Mouse (Mus musculus) embryo, embryonic 10 days (tissue): ENCODE measurements around the gene Cxcr6.

ENCODE experiments used
- DNase-seq: peaks from one replicate; pipeline ENCODE4 v3.0.0-alpha.2; 2015; ENCODE audit warnings: low spot score

Cxcr6 gene

GRCm38 (mm10) chr9:123806267-123806666, at the start of gene Cxcr6:
Cxcr6 (plus strand) TSS chr9:123806475.
- no peak for DNase-seq

DNA sequence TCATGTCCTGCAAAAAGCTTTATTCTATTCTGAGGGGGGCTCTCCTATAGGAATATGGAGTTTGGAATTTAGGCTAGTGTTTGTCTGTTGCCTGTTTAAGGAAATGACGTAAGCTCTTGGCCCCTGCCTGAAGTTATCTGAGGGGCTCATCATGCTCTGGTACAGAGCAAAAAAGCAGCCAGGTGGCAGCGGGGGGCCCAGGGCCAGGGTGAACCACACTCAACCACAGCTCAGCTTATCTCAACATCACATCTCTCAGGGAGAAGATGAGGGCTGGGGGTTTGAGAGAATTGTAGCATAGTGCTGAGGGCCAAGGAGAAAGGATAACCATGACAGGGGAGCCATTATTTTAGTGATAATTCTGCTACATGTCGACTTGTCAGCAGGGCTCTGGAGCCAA, 49.5 kb upstream of the Cxcr6 start:
- no peak for DNase-seq

DNA sequence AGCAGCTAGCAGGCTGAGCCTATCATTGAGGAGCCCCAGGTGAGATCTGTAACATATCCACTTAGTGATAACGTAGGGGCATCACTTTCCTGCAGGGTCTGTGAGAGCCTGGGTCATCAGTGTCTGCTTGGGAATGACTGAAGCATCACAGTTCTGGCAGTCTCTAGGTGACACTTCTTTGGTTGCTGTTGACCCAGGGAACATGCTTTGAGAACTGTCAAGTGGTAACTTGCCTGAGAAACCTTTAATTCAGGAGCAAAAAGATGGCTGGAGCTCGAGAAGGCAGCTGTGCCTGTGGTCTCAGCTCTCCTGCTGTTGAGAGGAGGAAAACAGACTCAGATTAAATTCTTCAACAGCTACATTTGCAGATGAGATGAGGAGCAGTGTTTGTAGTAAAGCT, 48.9 kb upstream of the Cxcr6 start:
- no peak for DNase-seq

DNA sequence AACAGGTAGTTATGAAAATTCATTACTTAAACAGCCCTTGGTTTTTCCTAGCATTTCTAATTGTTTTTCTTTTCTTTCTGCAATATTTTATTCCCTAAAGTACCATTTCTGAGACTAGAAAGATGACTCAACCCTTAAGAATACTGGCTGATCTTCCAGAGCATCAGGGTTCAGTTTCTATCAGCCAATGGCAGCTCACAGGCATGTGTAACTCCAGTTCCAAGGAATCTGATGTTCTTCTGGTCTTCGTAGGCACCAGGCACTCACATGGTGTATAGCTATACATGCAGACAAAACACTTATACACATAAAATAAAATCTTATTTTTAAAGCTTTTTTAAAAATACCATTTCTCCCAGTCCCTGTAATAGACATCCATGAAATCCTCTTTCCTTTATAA, 48.1 kb upstream of the Cxcr6 start:
- no peak for DNase-seq

GRCm38 (mm10) chr9:123758645-123759044, 47.6 kb upstream of the Cxcr6 start:
- no peak for DNase-seq

- DNase-seq = no peak
Observed at GRCm38 (mm10) chr9:123760806-123761205, 45.5 kb upstream of the Cxcr6 start.

DNA sequence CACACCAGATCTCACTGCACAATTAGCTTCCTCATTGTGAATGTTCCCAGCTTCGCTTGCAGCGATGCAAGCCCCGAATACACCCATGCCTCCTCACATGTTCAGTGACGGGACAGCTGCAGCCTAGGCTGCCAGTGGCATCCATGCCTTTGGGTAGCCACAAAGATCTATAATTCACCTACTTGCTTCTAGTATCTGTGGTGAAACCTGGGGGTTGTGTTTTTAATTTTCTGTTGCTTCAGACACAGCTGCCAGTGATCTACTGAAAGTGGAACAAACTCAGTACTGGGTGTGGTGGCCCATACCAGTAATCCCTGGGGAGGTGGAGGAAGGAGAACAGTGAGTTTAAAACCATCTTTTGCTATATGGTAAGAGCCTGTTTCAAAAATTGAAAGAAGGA, 43.4 kb upstream of the Cxcr6 start:
- DNase-seq = no peak

GRCm38 (mm10) chr9:123763771-123764170, 42.5 kb upstream of the Cxcr6 start:
- no peak for DNase-seq

- no peak for DNase-seq
Observed at GRCm38 (mm10) chr9:123766996-123767395, 39.3 kb upstream of the Cxcr6 start.

DNA sequence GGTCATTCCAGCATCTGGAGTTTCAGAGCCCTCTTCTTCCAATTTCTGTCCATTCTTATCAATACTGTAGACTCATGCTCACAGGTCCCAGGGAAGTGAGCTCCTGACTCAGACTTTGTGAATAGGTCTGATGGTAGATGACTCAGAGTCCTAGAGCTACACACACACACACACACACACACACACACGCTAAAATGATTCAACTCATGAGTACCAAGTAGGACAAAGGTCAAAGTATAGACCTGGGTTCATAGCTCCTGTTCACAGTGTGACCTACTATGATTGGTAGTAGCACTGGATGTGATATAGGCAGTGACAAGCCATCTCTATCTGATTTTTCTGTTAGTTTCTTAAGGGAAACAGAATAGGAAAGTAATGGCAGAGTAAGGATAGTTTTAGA, 37.8 kb upstream of the Cxcr6 start:
- no peak for DNase-seq

DNA sequence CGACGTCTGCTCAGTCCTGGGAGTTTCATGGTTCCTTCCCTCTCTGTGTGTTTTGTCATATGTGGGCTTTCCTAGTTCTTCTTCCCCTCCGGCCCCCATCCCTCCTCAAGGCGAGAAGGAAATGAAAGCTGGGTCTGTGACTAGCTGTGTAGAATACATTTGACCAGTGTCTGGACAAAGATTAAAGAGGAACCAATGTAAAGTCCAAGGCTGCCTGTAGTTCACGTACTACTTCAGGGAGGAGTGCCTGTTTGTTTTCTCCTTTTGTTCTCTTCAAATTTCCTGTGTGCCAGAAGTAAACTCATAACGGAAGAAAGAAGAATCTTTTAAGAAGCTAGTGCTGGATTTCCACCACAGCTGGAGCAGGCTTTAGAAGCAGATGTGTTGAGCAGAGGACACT, 36.7 kb upstream of the Cxcr6 start:
- DNase-seq = no peak

- peak; percentile 13 for DNase-seq
Observed at GRCm38 (mm10) chr9:123773299-123773698, 33.0 kb upstream of the Cxcr6 start.

- no peak for DNase-seq
Observed at GRCm38 (mm10) chr9:123788855-123789529, 17.3 kb upstream of the Cxcr6 start.

GRCm38 (mm10) chr9:123796174-123796573, 10.1 kb upstream of the Cxcr6 start:
- peak; percentile 60 for DNase-seq

GRCm38 (mm10) chr9:123801527-123801926, 4.7 kb upstream of the Cxcr6 start:
- no peak for DNase-seq

DNA sequence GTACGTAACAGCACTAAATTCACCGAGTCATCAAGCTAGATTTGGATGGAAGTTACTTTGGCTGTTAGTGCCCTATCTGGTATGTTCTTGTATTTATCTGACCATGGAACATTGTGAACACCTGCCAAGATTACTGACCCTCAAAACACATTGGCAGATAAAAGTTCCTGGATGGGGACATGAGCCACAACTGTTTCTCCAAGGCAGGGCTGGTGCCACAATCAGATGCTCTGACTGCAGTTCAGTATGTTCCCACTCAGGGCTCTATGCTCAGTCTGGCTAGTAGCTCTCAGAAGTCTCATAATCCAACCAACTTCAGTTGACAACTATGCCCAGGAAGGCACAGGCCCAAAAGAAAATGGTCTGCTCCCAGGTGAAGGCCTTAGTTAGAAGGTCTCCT, 3.9 kb upstream of the Cxcr6 start:
- DNase-seq = no peak

- DNase-seq = no peak
Observed at GRCm38 (mm10) chr9:123802896-123803295, 3.4 kb upstream of the Cxcr6 start.

GRCm38 (mm10) chr9:123805241-123805640, 1.0 kb upstream of the Cxcr6 start:
- no peak for DNase-seq

GRCm38 (mm10) chr9:123808583-123808982, 2.3 kb downstream of the Cxcr6 start:
- DNase-seq = no peak

GRCm38 (mm10) chr9:123811831-123812230, 5.6 kb downstream of the Cxcr6 start:
- DNase-seq = no peak

GRCm38 (mm10) chr9:123814326-123814725, 8.1 kb downstream of the Cxcr6 start:
- DNase-seq = no peak

GRCm38 (mm10) chr9:123814821-123815220, 8.5 kb downstream of the Cxcr6 start:
- no peak for DNase-seq

DNA sequence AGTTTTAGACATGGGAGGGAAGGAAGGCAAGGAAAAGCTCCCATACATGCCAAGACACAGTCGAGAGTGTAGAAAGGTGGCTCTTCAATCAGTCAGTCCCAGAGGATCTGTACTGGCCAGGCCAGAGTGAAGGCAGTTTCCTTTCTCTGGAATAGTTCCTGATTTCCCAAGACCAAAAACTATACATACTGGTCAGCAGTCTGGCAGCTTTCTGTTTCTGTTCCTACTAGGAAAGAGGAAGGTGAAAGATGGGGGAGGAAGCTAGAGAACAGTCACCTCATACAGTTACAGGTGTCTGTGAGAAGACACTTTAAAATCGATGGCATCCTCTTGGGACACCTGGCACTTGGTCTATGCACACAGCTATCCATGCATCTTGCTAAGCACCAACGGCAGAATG, 9.2 kb downstream of the Cxcr6 start:
- no peak for DNase-seq

DNA sequence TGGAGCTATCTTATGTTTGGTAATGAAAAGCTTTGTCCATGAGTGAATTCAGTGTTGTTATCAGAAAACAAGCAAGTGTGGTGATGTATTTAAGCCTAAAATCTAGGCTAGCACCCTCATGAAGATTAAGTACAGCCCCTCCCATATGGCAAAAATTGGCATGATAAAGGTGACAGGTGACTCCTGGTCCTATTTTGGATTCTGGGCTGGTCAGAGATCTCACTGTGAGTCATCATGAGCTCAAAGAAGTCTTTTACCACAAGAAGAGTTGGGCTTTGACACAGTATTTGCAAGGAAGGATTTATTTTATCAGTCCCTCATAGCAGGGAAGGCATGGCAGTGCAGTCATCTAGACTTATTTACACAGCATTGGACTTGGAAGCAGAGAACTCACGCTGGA, 9.7 kb downstream of the Cxcr6 start:
- DNase-seq = no peak

DNA sequence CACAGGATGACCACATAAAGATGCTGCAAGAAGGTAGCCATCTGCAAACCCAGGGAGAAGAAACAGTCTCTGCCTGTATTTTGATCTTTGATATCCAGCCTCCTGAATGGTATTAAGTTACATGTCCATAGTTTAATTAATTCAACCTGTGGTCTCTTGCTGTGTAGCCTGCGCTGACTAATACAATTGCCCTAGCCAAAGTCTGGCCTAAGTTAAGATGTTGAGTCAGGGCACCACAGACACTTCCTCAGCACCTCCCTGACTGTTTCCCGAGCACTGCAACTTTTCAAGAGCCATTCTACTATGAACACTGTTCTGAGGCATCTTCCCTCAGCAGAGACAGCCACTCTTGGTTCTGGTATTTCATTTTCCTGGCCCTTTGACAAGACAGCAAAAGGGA, 12.3 kb downstream of the Cxcr6 start:
- DNase-seq = no peak
